Mouse (Mus musculus): ENCODE data around the gene Fam83e. TPM values are rescaled to one million over a fixed set of nuclear protein-coding genes. Genes with fewer than 3 reads are reported as not detected.

The Fam83e gene
- total and polyA plus RNA-seq, 2 experiments = 0.10 to 0.18 TPM

- no peaks in the 10 kb centered on the region for H3K4me1 ChIP-seq (ENCODE audit: control insufficient read depth, insufficient read depth, low read length)
- no peaks in the 10 kb centered on the region for H3K27me3 ChIP-seq (ENCODE audit: control insufficient read depth, insufficient read depth, low read length)
- TF ChIP-seq CTCF (IDR thresholded peaks at IDR 0.05; ENCODE audit: low read depth, low read length) (no peak), POLR2A (IDR thresholded peaks at IDR 0.05; ENCODE audit: extremely low read depth, insufficient read depth, low read length) (no peak)
- H3K9ac ChIP-seq (ENCODE audit: low read depth, low read length) = no peak overlapping the region
- H3K79me2 ChIP-seq (ENCODE audit: control insufficient read depth, insufficient read depth, low read length) = no peaks in the 10 kb centered on the region
- H3K4me3 ChIP-seq (ENCODE audit: insufficient read depth, low read depth, low read length) = no peak overlapping the region
- no peak for DNase-seq (ENCODE audit: extremely low read depth, low read depth, low spot score)
- H3K36me3 ChIP-seq (ENCODE audit: control insufficient read depth, insufficient read depth, low read length) = no peaks in the 10 kb centered on the region
- WGBS = 69% methylated on average over 10 of the region's 10 CpGs
- H3K27ac ChIP-seq (replicated peaks; ENCODE audit: insufficient read depth, low read depth, low read length) = no peak overlapping the region
These were observed 18.8 kb downstream of the Fam83e start for GRCm38 (mm10) chr7:45739820-45740219.

GRCm38 (mm10) chr7:45741308-45741707, 20.3 kb downstream of the Fam83e start:
- TF ChIP-seq CTCF (IDR thresholded peaks at IDR 0.05; ENCODE audit: low read depth, low read length) (no peak), POLR2A (IDR thresholded peaks at IDR 0.05; ENCODE audit: extremely low read depth, insufficient read depth, low read length) (no peak)
- Histone ChIP-seq H3K36me3 (ENCODE audit: control insufficient read depth, insufficient read depth, low read length) (no peaks in the 10 kb centered on the region), H3K4me1 (ENCODE audit: control insufficient read depth, insufficient read depth, low read length) (no peaks in the 10 kb centered on the region), H3K27me3 (ENCODE audit: control insufficient read depth, insufficient read depth, low read length) (no peaks in the 10 kb centered on the region), H3K9ac (ENCODE audit: low read depth, low read length) (no peak overlapping the region), H3K79me2 (ENCODE audit: control insufficient read depth, insufficient read depth, low read length) (no peaks in the 10 kb centered on the region), H3K27ac (replicated peaks; ENCODE audit: insufficient read depth, low read depth, low read length) (no peak overlapping the region), H3K4me3 (ENCODE audit: insufficient read depth, low read depth, low read length) (no peak overlapping the region)
- no peak for DNase-seq (ENCODE audit: extremely low read depth, low read depth, low spot score)
- WGBS = 81% methylated on average over 12 of the region's 12 CpGs

GRCm38 (mm10) chr7:45741777-45742176, 20.8 kb downstream of the Fam83e start:
- Histone ChIP-seq H3K4me3 (ENCODE audit: insufficient read depth, low read depth, low read length) (no peak overlapping the region; the same call in 1 of the 2 replicates), H3K79me2 (ENCODE audit: control insufficient read depth, insufficient read depth, low read length) (no peaks in the 10 kb centered on the region), H3K4me1 (ENCODE audit: control insufficient read depth, insufficient read depth, low read length) (no peaks in the 10 kb centered on the region), H3K27ac (replicated peaks; ENCODE audit: insufficient read depth, low read depth, low read length) (no peak overlapping the region), H3K36me3 (ENCODE audit: control insufficient read depth, insufficient read depth, low read length) (no peaks in the 10 kb centered on the region), H3K27me3 (ENCODE audit: control insufficient read depth, insufficient read depth, low read length) (no peaks in the 10 kb centered on the region; the same call in 1 of the 2 replicates), H3K9ac (ENCODE audit: low read depth, low read length) (no peak overlapping the region)
- no peak for DNase-seq (ENCODE audit: extremely low read depth, low read depth, low spot score)
- WGBS = 50% methylated on average over 11 of the region's 11 CpGs
- TF ChIP-seq CTCF (IDR thresholded peaks at IDR 0.05; ENCODE audit: low read depth, low read length) (no peak), POLR2A (IDR thresholded peaks at IDR 0.05; ENCODE audit: extremely low read depth, insufficient read depth, low read length) (no peak)

- no peak overlapping the region for H3K27ac ChIP-seq (replicated peaks; ENCODE audit: insufficient read depth, low read depth, low read length)
These were observed 21.3 kb downstream of the Fam83e start for GRCm38 (mm10) chr7:45742338-45742737.

GRCm38 (mm10) chr7:45744387-45744786, 23.4 kb downstream of the Fam83e start:
- Histone ChIP-seq H3K36me3 (ENCODE audit: control insufficient read depth, insufficient read depth, low read length) (no peaks in the 10 kb centered on the region), H3K4me1 (ENCODE audit: control insufficient read depth, insufficient read depth, low read length) (no peaks in the 10 kb centered on the region), H3K79me2 (ENCODE audit: control insufficient read depth, insufficient read depth, low read length) (no peaks in the 10 kb centered on the region), H3K27ac (replicated peaks; ENCODE audit: insufficient read depth, low read depth, low read length) (no peak overlapping the region), H3K9ac (ENCODE audit: low read depth, low read length) (no peak overlapping the region), H3K27me3 (ENCODE audit: control insufficient read depth, insufficient read depth, low read length) (no peaks in the 10 kb centered on the region; the same call in 1 of the 2 replicates), H3K4me3 (ENCODE audit: insufficient read depth, low read depth, low read length) (no peak overlapping the region)
- WGBS = 16% methylated on average over 2 of the region's 2 CpGs
- TF ChIP-seq POLR2A (IDR thresholded peaks at IDR 0.05; ENCODE audit: extremely low read depth, insufficient read depth, low read length) (no peak), CTCF (IDR thresholded peaks at IDR 0.05; ENCODE audit: low read depth, low read length) (no peak)
- DNase-seq (ENCODE audit: extremely low read depth, low read depth, low spot score) = peak; percentile 41

More at GRCm38 (mm10) chr7:45742338-45742737, 21.3 kb downstream of the Fam83e start:
- no peak for DNase-seq (ENCODE audit: extremely low read depth, low read depth, low spot score)
- TF ChIP-seq CTCF (IDR thresholded peaks at IDR 0.05; ENCODE audit: low read depth, low read length) (no peak), POLR2A (IDR thresholded peaks at IDR 0.05; ENCODE audit: extremely low read depth, insufficient read depth, low read length) (no peak)
- WGBS = 33% methylated on average over 19 of the region's 19 CpGs
- Histone ChIP-seq H3K79me2 (ENCODE audit: control insufficient read depth, insufficient read depth, low read length) (no peaks in the 10 kb centered on the region), H3K9ac (ENCODE audit: low read depth, low read length) (no peak overlapping the region), H3K4me3 (ENCODE audit: insufficient read depth, low read depth, low read length) (no peak overlapping the region), H3K36me3 (ENCODE audit: control insufficient read depth, insufficient read depth, low read length) (no peaks in the 10 kb centered on the region), H3K4me1 (ENCODE audit: control insufficient read depth, insufficient read depth, low read length) (no peaks in the 10 kb centered on the region), H3K27me3 (ENCODE audit: control insufficient read depth, insufficient read depth, low read length) (no peaks in the 10 kb centered on the region; the same call in 1 of the 2 replicates)

- Histone ChIP-seq H3K79me2 (ENCODE audit: control insufficient read depth, insufficient read depth, low read length) (no peaks in the 10 kb centered on the region), H3K36me3 (ENCODE audit: control insufficient read depth, insufficient read depth, low read length) (no peaks in the 10 kb centered on the region), H3K27ac (replicated peaks; ENCODE audit: insufficient read depth, low read depth, low read length) (no peak overlapping the region), H3K4me3 (ENCODE audit: insufficient read depth, low read depth, low read length) (no peak overlapping the region), H3K4me1 (ENCODE audit: control insufficient read depth, insufficient read depth, low read length) (no peaks in the 10 kb centered on the region), H3K27me3 (ENCODE audit: control insufficient read depth, insufficient read depth, low read length) (no peaks in the 10 kb centered on the region; the same call in none of the 2 replicates), H3K9ac (ENCODE audit: low read depth, low read length) (no peak overlapping the region)
- WGBS = 73% methylated on average over 6 of the region's 6 CpGs
- TF ChIP-seq CTCF (IDR thresholded peaks at IDR 0.05; ENCODE audit: low read depth, low read length) (peak; percentile 57; the same call in 1 of the 2 replicates), POLR2A (IDR thresholded peaks at IDR 0.05; ENCODE audit: extremely low read depth, insufficient read depth, low read length) (no peak)
- DNase-seq (ENCODE audit: extremely low read depth, low read depth, low spot score) = no peak
These were observed 25.5 kb downstream of the Fam83e start for GRCm38 (mm10) chr7:45746518-45746917.
